Comparison of ENCODE assay signal across 7 mouse cellular contexts in genomic region chr9:118487636-118488035, GRCm38 (mm10). TPM values are rescaled to one million over a fixed set of nuclear protein-coding genes. Genes with fewer than 3 reads are reported as not detected.
DNase-seq lines count a peak whose midpoint lies in the region; ATAC-seq lines count a peak whose summit lies in the region.

No protein-coding gene starts in this region.

- H3K27me3 ChIP-seq in embryonic facial prominence, embryonic 13.5 days, result peaks cover 92% of the 10 kb centered on the region
- H3K27me3 ChIP-seq in neural tube, embryonic 13.5 days, result peaks cover 95% of the 10 kb centered on the region

- peak overlapping the region; percentile 35 for H3K4me3 ChIP-seq in embryonic facial prominence, embryonic 13.5 days
- H3K4me3 ChIP-seq in neural tube, embryonic 13.5 days, result peak overlapping the region; percentile 26

- peak; percentile 20 to 37 for DNase-seq in kidney, postnatal 4 days
- DNase-seq in kidney, postnatal 25 days, result no peak
- peak; percentile 53 for DNase-seq in induced T-regulatory cell, adult 2 months (ENCODE audit: low read depth)
- no peak for DNase-seq in adrenal gland, postnatal 36 days
- DNase-seq in spleen, adult 18-20 months, result no peak

- under 1% methylated on average over 22 of the region's 22 CpGs for WGBS in embryonic facial prominence, embryonic 13.5 days
- 1% methylated on average over 22 of the region's 22 CpGs for WGBS in neural tube, embryonic 13.5 days

- no peaks in the 10 kb centered on the region for H3K9me3 ChIP-seq in embryonic facial prominence, embryonic 13.5 days
- no peaks in the 10 kb centered on the region for H3K9me3 ChIP-seq in neural tube, embryonic 13.5 days

- peak overlapping the region; percentile 64 for H3K4me2 ChIP-seq in embryonic facial prominence, embryonic 13.5 days
- H3K4me2 ChIP-seq in neural tube, embryonic 13.5 days, result peak overlapping the region; percentile 54

- no peak for ATAC-seq in embryonic facial prominence, embryonic 13.5 days (ENCODE audit: insufficient number of reproducible peaks, insufficient read depth, low FRiP score, low TSS enrichment, low read depth)
- ATAC-seq in neural tube, embryonic 13.5 days (ENCODE audit: low read depth), result no peak

- H3K4me1 ChIP-seq in embryonic facial prominence, embryonic 13.5 days, result peaks cover 27% of the 10 kb centered on the region
- H3K4me1 ChIP-seq in neural tube, embryonic 13.5 days (replicated peaks), result peaks cover 26% of the 10 kb centered on the region

- no peak overlapping the region for H3K9ac ChIP-seq in embryonic facial prominence, embryonic 13.5 days
- H3K9ac ChIP-seq in neural tube, embryonic 13.5 days, result no peak overlapping the region

- H3K36me3 ChIP-seq in embryonic facial prominence, embryonic 13.5 days, result no peaks in the 10 kb centered on the region
- H3K36me3 ChIP-seq in neural tube, embryonic 13.5 days, result no peaks in the 10 kb centered on the region

- H3K27ac ChIP-seq in embryonic facial prominence, embryonic 13.5 days, result no peak overlapping the region
- no peak overlapping the region for H3K27ac ChIP-seq in neural tube, embryonic 13.5 days (replicated peaks)

RNA-seq across cellular contexts. Expression of gene Eomes, which starts 9.6 kb away (rescaled TPM):
- polyA plus RNA-seq in embryonic facial prominence, embryonic 13.5 days (2015; fragmentation: Nextera tagmentation; extraction: Ambion mirVana), result 0.10 and 0.20 TPM in 2 replicates
- polyA plus RNA-seq in neural tube, embryonic 13.5 days (2015; fragmentation: Nextera tagmentation; extraction: Ambion mirVana), result 0.08 and 0.17 TPM in 2 replicates
- under 1 TPM; 0.30 to 0.33 TPM for total RNA-seq in adrenal gland, postnatal 36 days (2021)

RNA-seq across cellular contexts. Expression of gene Golga4, which starts 18.4 kb away (rescaled TPM):
- 54.2 and 55.2 TPM in 2 replicates for polyA plus RNA-seq in embryonic facial prominence, embryonic 13.5 days (2015; fragmentation: Nextera tagmentation; extraction: Ambion mirVana)
- 49.3 TPM in 2 replicates for polyA plus RNA-seq in neural tube, embryonic 13.5 days (2015; fragmentation: Nextera tagmentation; extraction: Ambion mirVana)
- total RNA-seq in adrenal gland, postnatal 36 days (2021), result 100 to 1,000 TPM; 110 to 143 TPM

Comparison
In these comparisons a context has a peak if more than half of its experiments do, and no peak if none do; other contexts are left out.
1. DNase-seq: peak in kidney, postnatal 4 days (2 of 2) and induced T-regulatory cell, adult 2 months (single experiment); none in kidney, postnatal 25 days (0 of 2), adrenal gland, postnatal 36 days (0 of 2) and spleen, adult 18-20 months (0 of 2).